Mouse (Mus musculus) liver, postnatal 0 days (tissue): Measurements from ENCODE around the gene Cd160.

ENCODE experiments used
- CTCF ChIP-seq: sonication (generic); IDR thresholded peaks from 2 replicates; pipeline ENCODE4 v1.5.1; 2016; ENCODE audit warnings: antibody characterized with exemption, low read depth
- EP300 ChIP-seq: IDR thresholded peaks from 2 replicates; pipeline ENCODE4 v1.6.1; 2016; ENCODE audit warnings: antibody characterized with exemption, low read depth, mild to moderate bottlenecking

- TF ChIP-seq CTCF (no peak), EP300 (no peak)
Observed at GRCm38 (mm10) chr3:96788506-96788905, 40.6 kb downstream of the Cd160 start.
